Mouse (Mus musculus) heart, embryonic 12.5 days (tissue): Measurements from ENCODE around the gene Fbxl17. TPM values are rescaled to one million over a fixed set of nuclear protein-coding genes. Genes with fewer than 3 reads are reported as not detected.

Experiments used
- ATAC-seq: fragments of 200-750 bp; cut with Nextera tagmentation; 2 replicates; pipeline ENCODE4 v1.8.0; 2017; ENCODE audit warnings: moderate TSS enrichment, moderate library complexity; ENCODE audit not compliant: insufficient number of reproducible peaks, low FRiP score
- H3K27ac ChIP-seq: fragments of 300-500 bp; sonication (generic); 2 replicates; pipeline ENCODE4 v1.5.1; 2016; ENCODE audit warnings: mild to moderate bottlenecking, moderate library complexity; ENCODE audit not compliant: poor library complexity, severe bottlenecking
- H3K27me3 ChIP-seq: fragments of 300-500 bp; sonication (generic); replicated peaks from 2 replicates; pipeline ENCODE4 v1.6.1; 2016; ENCODE audit warnings: mild to moderate bottlenecking, moderate library complexity
- H3K36me3 ChIP-seq: fragments of 300-500 bp; sonication (generic); 2 replicates; pipeline ENCODE4 v1.6.1; 2016; ENCODE audit warnings: mild to moderate bottlenecking, moderate library complexity
- H3K4me1 ChIP-seq: fragments of 300-500 bp; sonication (generic); replicated peaks from 2 replicates; pipeline ENCODE4 v1.6.1; 2016; ENCODE audit warnings: mild to moderate bottlenecking
- H3K4me2 ChIP-seq: fragments of 300-500 bp; sonication (generic); 2 replicates; pipeline ENCODE4 v1.6.1; 2016; ENCODE audit warnings: mild to moderate bottlenecking, moderate library complexity
- H3K4me3 ChIP-seq: fragments of 300-500 bp; sonication (generic); 2 replicates; pipeline ENCODE4 v1.5.1; 2016; ENCODE audit warnings: mild to moderate bottlenecking
- H3K9ac ChIP-seq: fragments of 300-500 bp; sonication (generic); 2 replicates; pipeline ENCODE4 v1.6.1; 2016; ENCODE audit warnings: mild to moderate bottlenecking, moderate library complexity
- H3K9me3 ChIP-seq: fragments of 300-500 bp; sonication (generic); replicated peaks from 2 replicates; pipeline ENCODE4 v1.6.1; 2016; ENCODE audit warnings: mild to moderate bottlenecking, moderate library complexity
- WGBS: fragments of 180-500 bp; shearing (Covaris S2); methylation state at CpG from one replicate; pipeline ENCODE4 v1.1.7; 2016; 5-methylcytosine and 5-hydroxymethylcytosine counted together
- polyA plus RNA-seq: library from polyadenylated mRNA; unstranded; fragments of >200 nt; fragmentation: Nextera tagmentation; extraction: Ambion mirVana; gene quantifications from 2 replicates; pipeline ENCODE4 v1.2.1, GENCODE M21; 2016

Gene Fbxl17
- polyA plus RNA-seq, 1 experiment from 2014 or later, result 7.1 TPM

- ATAC-seq, result no peak
- Histone ChIP-seq H3K9me3 (peaks cover 3% of the 10 kb centered on the region; the same call in 1 of the 2 replicates), H3K4me1 (no peaks in the 10 kb centered on the region), H3K4me2 (no peak overlapping the region), H3K9ac (no peak overlapping the region), H3K27ac (no peak overlapping the region), H3K4me3 (no peak overlapping the region), H3K27me3 (no peaks in the 10 kb centered on the region), H3K36me3 (peaks cover 5% of the 10 kb centered on the region; the same call in 1 of the 2 replicates)
- WGBS, result 85% methylated on average over 1 of the region's 1 CpGs
Observed at GRCm38 (mm10) chr17:63217016-63217415, 282.8 kb downstream of the Fbxl17 start.

DNA sequence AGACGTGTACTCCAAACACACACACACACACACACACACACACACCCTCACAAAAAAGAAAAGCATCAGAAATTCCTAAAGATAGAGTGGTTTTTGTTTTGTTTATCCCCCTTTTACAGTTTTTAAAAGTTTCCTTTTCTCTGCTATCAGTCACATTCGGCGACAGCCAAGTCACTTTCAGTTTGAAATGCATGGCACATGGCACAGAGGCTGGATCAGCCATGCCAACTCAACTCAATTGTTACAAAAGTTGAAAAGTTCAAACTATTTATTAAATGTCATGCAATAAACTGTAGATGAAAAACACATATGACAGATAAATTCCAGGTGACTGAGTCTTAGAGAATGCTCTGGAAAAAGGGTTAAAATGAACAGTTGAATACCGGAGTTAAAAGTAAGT, 287.8 kb downstream of the Fbxl17 start:
- 86% methylated on average over 4 of the region's 4 CpGs for WGBS
- peaks cover 8% of the 10 kb centered on the region; the same call in 1 of the 2 replicates for H3K36me3 ChIP-seq
- no peak overlapping the region for H3K4me2 ChIP-seq
- no peak overlapping the region for H3K9ac ChIP-seq
- peaks cover 9% of the 10 kb centered on the region; the same call in 1 of the 2 replicates for H3K9me3 ChIP-seq
- H3K4me1 ChIP-seq, result no peaks in the 10 kb centered on the region
- ATAC-seq, result no peak
- no peak overlapping the region for H3K27ac ChIP-seq
- no peaks in the 10 kb centered on the region for H3K27me3 ChIP-seq
- H3K4me3 ChIP-seq, result no peak overlapping the region

GRCm38 (mm10) chr17:63209151-63209550, 290.7 kb downstream of the Fbxl17 start:
- WGBS, result 86% methylated on average over 6 of the region's 6 CpGs
- no peak overlapping the region for H3K4me2 ChIP-seq
- ATAC-seq, result no peak

DNA sequence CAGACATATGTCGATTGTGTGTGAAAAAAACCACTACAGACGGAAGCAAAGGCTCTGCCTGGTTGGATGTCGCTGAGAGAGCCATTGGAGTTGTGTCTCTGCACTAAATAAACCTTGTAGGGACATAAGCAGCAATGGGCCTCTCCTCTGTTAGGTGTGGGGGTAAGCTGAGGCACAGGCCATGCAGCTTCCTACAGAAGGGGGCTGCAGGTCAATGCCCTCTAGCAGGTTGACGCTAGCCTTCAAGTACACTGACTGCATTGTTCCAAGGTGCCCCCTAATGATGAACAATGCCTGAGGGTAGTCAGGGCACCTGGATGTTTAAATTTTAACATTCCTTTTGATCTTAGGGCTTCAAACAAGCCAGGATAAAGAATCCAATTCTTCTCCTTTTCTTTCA, 291.5 kb downstream of the Fbxl17 start:
- ATAC-seq, result no peak
- H3K4me3 ChIP-seq, result no peak overlapping the region
- H3K27me3 ChIP-seq, result no peaks in the 10 kb centered on the region
- no peak overlapping the region for H3K9ac ChIP-seq
- WGBS, result 89% methylated on average over 4 of the region's 4 CpGs
- H3K36me3 ChIP-seq, result 0 out of 2 replicates have a peak, but pooled peaks cover 3% of the 10 kb centered on the region
- peaks cover 6% of the 10 kb centered on the region; the same call in 1 of the 2 replicates for H3K4me1 ChIP-seq
- 0 out of 2 replicates have a peak, but pooled peaks cover 6% of the 10 kb centered on the region for H3K9me3 ChIP-seq
- no peak overlapping the region for H3K27ac ChIP-seq
- no peak overlapping the region for H3K4me2 ChIP-seq

More at GRCm38 (mm10) chr17:63209151-63209550, 290.7 kb downstream of the Fbxl17 start:
- H3K9me3 ChIP-seq, result 0 out of 2 replicates have a peak, but pooled peaks cover 6% of the 10 kb centered on the region
- 0 out of 2 replicates have a peak, but pooled peaks cover 3% of the 10 kb centered on the region for H3K36me3 ChIP-seq
- no peaks in the 10 kb centered on the region for H3K27me3 ChIP-seq
- no peaks in the 10 kb centered on the region for H3K4me1 ChIP-seq
- no peak overlapping the region for H3K27ac ChIP-seq
- H3K4me3 ChIP-seq, result no peak overlapping the region
- H3K9ac ChIP-seq, result no peak overlapping the region

DNA sequence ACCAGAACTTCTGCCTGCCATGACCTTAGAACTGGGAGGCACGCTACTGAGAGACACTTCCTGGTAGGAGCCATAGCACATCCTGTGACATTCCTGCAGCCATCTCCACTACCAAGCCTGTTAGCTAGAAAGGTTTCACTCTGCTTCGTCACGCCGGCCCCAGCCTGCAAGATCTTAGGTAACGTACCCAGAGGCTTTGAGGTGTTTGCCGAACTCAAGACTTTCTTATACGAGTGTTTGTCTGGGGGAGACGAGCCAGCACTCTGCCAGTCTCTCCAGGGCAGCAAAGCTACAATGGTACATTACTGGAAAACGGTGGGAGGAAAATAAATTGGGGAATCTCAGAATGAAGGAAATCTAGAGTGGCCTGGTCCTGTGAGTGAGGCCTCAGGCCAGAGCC, 292.1 kb downstream of the Fbxl17 start:
- no peak for ATAC-seq

DNA sequence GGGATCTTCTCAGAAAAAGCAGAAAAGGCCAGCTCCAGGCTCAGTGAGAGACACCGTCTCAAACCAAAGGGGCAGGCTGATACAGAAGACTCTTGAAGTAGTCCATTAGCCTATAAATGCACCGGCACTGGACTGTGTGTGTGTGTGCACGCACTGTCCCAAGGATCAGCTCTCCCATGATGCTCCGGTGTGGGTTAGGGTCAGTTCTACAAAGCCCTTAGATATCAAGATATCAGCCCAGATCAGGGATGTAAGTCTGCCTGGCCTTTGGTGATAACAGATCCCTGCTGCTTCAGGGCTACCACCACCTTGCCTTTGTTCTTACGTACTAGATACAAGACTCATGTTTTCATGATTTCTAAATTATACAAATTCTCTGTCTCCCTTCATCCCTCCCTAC, 294.5 kb downstream of the Fbxl17 start:
- H3K9ac ChIP-seq, result no peak overlapping the region
- no peak overlapping the region for H3K4me2 ChIP-seq
- ATAC-seq, result no peak
- H3K36me3 ChIP-seq, result 0 out of 2 replicates have a peak, but pooled peaks cover 3% of the 10 kb centered on the region
- WGBS, result 82% methylated on average over 5 of the region's 5 CpGs
- 0 out of 2 replicates have a peak, but pooled peaks cover 6% of the 10 kb centered on the region for H3K9me3 ChIP-seq
- H3K27me3 ChIP-seq, result no peaks in the 10 kb centered on the region
- no peak overlapping the region for H3K4me3 ChIP-seq
- H3K27ac ChIP-seq, result no peak overlapping the region
- peaks cover 8% of the 10 kb centered on the region; the same call in 1 of the 2 replicates for H3K4me1 ChIP-seq

More for the DNA sequence above, 292.1 kb downstream of the Fbxl17 start:
- Histone ChIP-seq H3K27ac (no peak overlapping the region), H3K36me3 (0 out of 2 replicates have a peak, but pooled peaks cover 3% of the 10 kb centered on the region), H3K27me3 (no peaks in the 10 kb centered on the region), H3K4me3 (no peak overlapping the region), H3K9ac (no peak overlapping the region), H3K4me1 (peaks cover 8% of the 10 kb centered on the region; the same call in 1 of the 2 replicates), H3K9me3 (0 out of 2 replicates have a peak, but pooled peaks cover 6% of the 10 kb centered on the region), H3K4me2 (no peak overlapping the region)
- WGBS, result 81% methylated on average over 9 of the region's 9 CpGs

DNA sequence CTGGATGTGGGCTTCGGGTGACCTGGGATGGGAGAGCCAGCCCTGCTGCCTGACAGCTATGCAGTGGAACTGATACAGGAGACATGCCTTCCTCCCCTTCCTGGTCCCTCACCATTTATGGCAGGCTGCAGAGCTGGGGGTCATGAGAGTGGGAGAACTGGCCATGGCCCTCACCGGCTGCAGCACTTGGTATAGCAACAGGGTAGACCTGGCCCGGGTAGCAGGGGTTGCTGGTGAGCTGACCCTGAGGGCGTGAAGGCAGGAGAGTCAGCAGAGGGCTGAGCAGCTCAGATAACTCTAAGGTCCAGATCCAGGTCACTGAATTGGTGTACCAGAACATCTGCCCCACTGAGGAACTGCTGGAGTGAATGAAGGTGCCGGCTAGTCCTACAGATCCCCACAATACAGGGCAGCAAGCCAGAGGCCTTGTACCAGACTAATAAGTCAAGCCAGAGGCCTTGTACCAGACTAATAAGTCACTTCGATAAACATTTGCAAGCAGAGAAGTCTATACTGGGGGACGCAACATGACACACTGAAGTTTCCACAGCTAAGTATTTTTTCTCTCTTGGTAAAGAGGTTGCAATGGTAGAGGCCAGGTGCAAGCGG, 296.1 kb downstream of the Fbxl17 start:
- WGBS, result 71% methylated on average over 8 of the region's 8 CpGs
- Histone ChIP-seq H3K4me2 (no peak overlapping the region), H3K4me1 (peaks cover 8% of the 10 kb centered on the region; the same call in 1 of the 2 replicates), H3K9ac (no peak overlapping the region), H3K27ac (no peak overlapping the region), H3K9me3 (no peaks in the 10 kb centered on the region), H3K4me3 (no peak overlapping the region), H3K36me3 (no peaks in the 10 kb centered on the region), H3K27me3 (no peaks in the 10 kb centered on the region)
- no peak; the same call in 1 of the 2 replicates for ATAC-seq

DNA sequence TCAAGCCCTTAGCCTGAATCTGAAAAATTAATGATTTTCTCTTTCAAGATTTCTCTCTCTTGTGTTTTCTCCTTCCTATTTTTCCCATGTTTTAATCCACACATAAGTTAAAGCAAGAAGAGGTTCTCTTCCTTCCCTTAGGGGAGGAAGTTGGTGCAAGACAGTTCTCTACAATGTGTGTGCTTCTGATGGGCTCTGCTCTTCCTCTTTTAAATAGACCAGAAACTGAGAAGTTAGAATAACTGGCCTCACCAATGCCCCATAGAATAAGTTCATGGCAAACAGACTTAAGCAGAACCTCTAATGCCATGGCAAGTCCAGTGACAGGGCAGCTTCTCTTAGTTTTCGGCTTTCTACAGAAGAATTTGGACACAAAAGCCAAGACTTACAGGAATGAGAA, 301.1 kb downstream of the Fbxl17 start:
- H3K36me3 ChIP-seq, result no peaks in the 10 kb centered on the region
- H3K9ac ChIP-seq, result no peak overlapping the region
- H3K4me2 ChIP-seq, result no peak overlapping the region
- ATAC-seq, result no peak
- no peaks in the 10 kb centered on the region for H3K27me3 ChIP-seq
- H3K27ac ChIP-seq, result no peak overlapping the region
- no peaks in the 10 kb centered on the region for H3K9me3 ChIP-seq
- H3K4me3 ChIP-seq, result no peak overlapping the region
- 83% methylated on average over 1 of the region's 1 CpGs for whole genome bisulfite sequencing
- peaks cover 5% of the 10 kb centered on the region; the same call in 1 of the 2 replicates for H3K4me1 ChIP-seq

- H3K4me1 ChIP-seq, result peaks cover 6% of the 10 kb centered on the region; the same call in 1 of the 2 replicates
- no peaks in the 10 kb centered on the region for H3K27me3 ChIP-seq
- ATAC-seq, result no peak
- H3K4me3 ChIP-seq, result no peak overlapping the region
- H3K4me2 ChIP-seq, result no peak overlapping the region
- WGBS, result 88% methylated on average over 2 of the region's 2 CpGs
- no peaks in the 10 kb centered on the region for H3K9me3 ChIP-seq
- H3K36me3 ChIP-seq, result no peaks in the 10 kb centered on the region
- no peak overlapping the region for H3K27ac ChIP-seq
- no peak overlapping the region for H3K9ac ChIP-seq
Observed at GRCm38 (mm10) chr17:63195496-63195895, 304.3 kb downstream of the Fbxl17 start.

GRCm38 (mm10) chr17:63193196-63193595, 306.6 kb downstream of the Fbxl17 start:
- Histone ChIP-seq H3K4me3 (no peak overlapping the region), H3K27ac (no peak overlapping the region), H3K36me3 (no peaks in the 10 kb centered on the region), H3K9me3 (no peaks in the 10 kb centered on the region), H3K4me2 (no peak overlapping the region), H3K27me3 (no peaks in the 10 kb centered on the region), H3K9ac (no peak overlapping the region), H3K4me1 (peaks cover 6% of the 10 kb centered on the region; the same call in 1 of the 2 replicates)
- ATAC-seq, result no peak
- WGBS, result 34% methylated on average over 7 of the region's 7 CpGs

DNA sequence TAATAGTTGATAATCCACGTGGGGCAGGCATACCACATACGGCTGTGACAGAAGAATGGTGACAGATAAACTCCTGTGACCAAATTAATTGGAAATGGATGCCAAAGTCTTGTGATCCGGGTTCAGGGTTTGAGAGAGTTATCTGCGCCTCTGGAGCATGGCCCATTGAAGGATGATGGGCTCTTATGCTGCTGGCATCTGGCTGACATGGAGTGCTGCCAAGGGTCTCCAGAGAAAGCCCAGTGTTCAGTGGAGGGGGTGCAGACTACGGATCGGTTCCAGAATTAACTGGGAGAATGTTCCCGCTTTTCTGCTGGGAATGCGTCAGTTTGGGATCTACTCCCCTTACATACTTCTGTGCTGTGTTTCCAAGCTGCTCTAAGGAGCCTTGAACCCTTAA, 308.5 kb downstream of the Fbxl17 start:
- no peak overlapping the region for H3K4me2 ChIP-seq
- WGBS, result 59% methylated on average over 8 of the region's 8 CpGs

More for the DNA sequence above, 308.5 kb downstream of the Fbxl17 start:
- Histone ChIP-seq H3K9ac (no peak overlapping the region), H3K27me3 (no peaks in the 10 kb centered on the region), H3K36me3 (no peaks in the 10 kb centered on the region), H3K27ac (no peak overlapping the region), H3K4me1 (peaks cover 6% of the 10 kb centered on the region; the same call in 1 of the 2 replicates), H3K9me3 (no peaks in the 10 kb centered on the region), H3K4me3 (no peak overlapping the region)
- no peak for ATAC-seq
